ENCODE assay signal across 11 mouse cellular contexts in the genomic region with DNA sequence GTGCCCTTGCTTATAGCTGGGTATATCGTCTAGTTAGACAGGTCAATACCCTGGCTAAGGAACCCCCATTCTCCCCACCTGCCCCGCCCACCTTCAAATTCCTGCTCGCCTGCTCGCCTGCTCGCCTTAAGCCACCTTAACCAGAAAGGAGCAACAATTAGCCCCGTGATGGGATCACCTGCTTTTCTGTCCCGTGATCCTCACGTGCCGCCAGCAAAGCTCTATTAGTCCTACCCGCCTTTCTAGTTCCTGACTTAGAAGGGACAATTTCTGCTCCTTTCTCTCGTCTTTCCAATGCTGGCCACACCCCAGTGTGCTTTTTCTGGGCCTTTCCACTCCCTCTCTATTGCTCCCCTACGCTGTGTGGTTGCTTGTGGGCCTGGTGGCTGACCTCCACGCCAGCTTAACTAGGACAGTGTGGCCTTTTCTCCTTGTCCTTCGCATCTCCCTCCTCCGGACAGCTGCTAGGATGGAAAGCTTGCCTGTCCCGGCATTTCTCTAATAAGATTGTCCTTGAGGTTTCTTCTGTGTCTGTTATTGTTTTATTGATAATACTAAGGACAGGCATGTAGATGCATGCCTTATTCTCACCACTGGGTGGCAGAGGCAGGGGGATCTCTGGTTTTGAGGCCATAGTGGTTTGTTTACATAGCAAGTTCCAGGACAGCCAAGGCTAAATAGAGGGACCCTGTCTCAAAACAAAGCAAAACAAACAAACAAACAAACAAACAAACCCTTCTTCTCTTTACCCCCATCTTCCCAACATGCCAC. TPM values are rescaled to one million over a fixed set of nuclear protein-coding genes. Genes with fewer than 3 reads are reported as not detected.
DNase-seq lines count a peak whose midpoint lies in the region; ATAC-seq and TF ChIP-seq lines count a peak whose summit lies in the region.
"Had no signal": no experiment of that assay in that cellular context is flagged by ENCODE, and none has a peak within 500 bp of the region (broad histone marks: within the 10 kb centered on the region; RNA-seq: fewer than 3 reads in every experiment).

No protein-coding gene starts in this region.

- TF ChIP-seq CTCF in hindbrain, postnatal 0 days (IDR thresholded peaks at IDR 0.05; ENCODE audit: low read depth): peak; percentile 46
- TF ChIP-seq CTCF in intestine, postnatal 0 days (IDR thresholded peaks at IDR 0.05; ENCODE audit: low read depth): peak; percentile 61

- no peak overlapping the region for H3K27ac ChIP-seq in hindbrain, postnatal 0 days
- H3K27ac ChIP-seq in hindbrain, embryonic 14.5 days: no peak overlapping the region
- H3K27ac ChIP-seq in intestine, postnatal 0 days (ENCODE audit: low read depth, low read length): 0 out of 2 replicates have a peak overlapping the region, but pooled peaks have one; percentile 21
- H3K27ac ChIP-seq: embryonic facial prominence, embryonic 10.5 days; limb, embryonic 15.5 days had no signal

- no peaks in the 10 kb centered on the region for H3K9me3 ChIP-seq in hindbrain, postnatal 0 days (ENCODE audit: low read length)
- H3K9me3 ChIP-seq in hindbrain, embryonic 14.5 days (ENCODE audit: control insufficient read depth, low read length): no peaks in the 10 kb centered on the region
- H3K9me3 ChIP-seq in intestine, postnatal 0 days (ENCODE audit: control insufficient read depth): no peaks in the 10 kb centered on the region
- H3K9me3 ChIP-seq: embryonic facial prominence, embryonic 10.5 days; limb, embryonic 15.5 days had no signal

- no peak for ATAC-seq in hindbrain, postnatal 0 days
- no peak for ATAC-seq in hindbrain, embryonic 14.5 days (ENCODE audit: low FRiP score)
- ATAC-seq in intestine, postnatal 0 days: peak; percentile 36

- WGBS in hindbrain, postnatal 0 days: 88% methylated on average over 16 of the region's 16 CpGs
- WGBS in hindbrain, embryonic 14.5 days: 95% methylated on average over 16 of the region's 16 CpGs
- 79% methylated on average over 16 of the region's 16 CpGs for WGBS in intestine, postnatal 0 days

- DNase-seq in hindbrain, postnatal 0 days (ENCODE audit: low spot score): no peak
- no peak for DNase-seq in hindbrain, embryonic 14.5 days (ENCODE audit: low spot score)
- DNase-seq in A20 (ENCODE audit: low read depth, low spot score): peak; percentile 47
- DNase-seq in NIH3T3 (ENCODE audit: low read depth): peak; percentile 21
- DNase-seq in neural tube, embryonic 10.5 days (ENCODE audit: extremely low spot score, low spot score): no peak
- no peak for DNase-seq in right cerebral cortex, postnatal 36 days (ENCODE audit: low spot score in 2 of 2)
- DNase-seq in heart, adult 8-10 months (ENCODE audit: low spot score): no peak

- no peak overlapping the region for H3K9ac ChIP-seq in hindbrain, postnatal 0 days (replicated peaks; ENCODE audit: low read length)
- no peak overlapping the region for H3K9ac ChIP-seq in hindbrain, embryonic 14.5 days
- H3K9ac ChIP-seq in intestine, postnatal 0 days (ENCODE audit: low read depth, low read length): no peak overlapping the region
- H3K9ac ChIP-seq: limb, embryonic 15.5 days had no signal

- H3K27me3 ChIP-seq in hindbrain, postnatal 0 days (ENCODE audit: insufficient read depth, low read length): no peaks in the 10 kb centered on the region
- H3K27me3 ChIP-seq in hindbrain, embryonic 14.5 days (ENCODE audit: control insufficient read depth, insufficient read depth, low read length): no peaks in the 10 kb centered on the region
- no peaks in the 10 kb centered on the region for H3K27me3 ChIP-seq in intestine, postnatal 0 days (replicated peaks; ENCODE audit: control insufficient read depth, insufficient read depth, low read length)
- H3K27me3 ChIP-seq: limb, embryonic 15.5 days had no signal

- no peak overlapping the region for H3K4me2 ChIP-seq in hindbrain, postnatal 0 days (ENCODE audit: low read depth, low read length)
- H3K4me2 ChIP-seq in hindbrain, embryonic 14.5 days (replicated peaks): no peak overlapping the region
- H3K4me2 ChIP-seq in intestine, postnatal 0 days (replicated peaks; ENCODE audit: low read depth): no peak overlapping the region
- H3K4me2 ChIP-seq: limb, embryonic 15.5 days had no signal

- no peaks in the 10 kb centered on the region for H3K4me1 ChIP-seq in hindbrain, postnatal 0 days (ENCODE audit: insufficient read depth, low read length)
- H3K4me1 ChIP-seq in hindbrain, embryonic 14.5 days (replicated peaks; ENCODE audit: control insufficient read depth, insufficient read depth, low read length): no peaks in the 10 kb centered on the region
- no peaks in the 10 kb centered on the region; the same call in 1 of the 2 replicates for H3K4me1 ChIP-seq in intestine, postnatal 0 days (replicated peaks; ENCODE audit: control insufficient read depth, insufficient read depth, low read length)
- H3K4me1 ChIP-seq: embryonic facial prominence, embryonic 10.5 days had no signal

- no peaks in the 10 kb centered on the region for H3K36me3 ChIP-seq in hindbrain, postnatal 0 days (ENCODE audit: insufficient read depth, low read length)
- H3K36me3 ChIP-seq in hindbrain, embryonic 14.5 days (replicated peaks; ENCODE audit: control insufficient read depth, insufficient read depth): no peaks in the 10 kb centered on the region
- no peaks in the 10 kb centered on the region for H3K36me3 ChIP-seq in intestine, postnatal 0 days (ENCODE audit: control insufficient read depth, insufficient read depth)
- H3K36me3 ChIP-seq: embryonic facial prominence, embryonic 10.5 days; limb, embryonic 15.5 days had no signal

- H3K4me3 ChIP-seq in hindbrain, postnatal 0 days (ENCODE audit: low read length): no peak overlapping the region
- no peak overlapping the region for H3K4me3 ChIP-seq in hindbrain, embryonic 14.5 days (replicated peaks; ENCODE audit: low read length)
- H3K4me3 ChIP-seq in intestine, postnatal 0 days (ENCODE audit: low read depth, low read length): no peak overlapping the region
- H3K4me3 ChIP-seq: embryonic facial prominence, embryonic 10.5 days; limb, embryonic 15.5 days had no signal

RNA-seq across cellular contexts. Expression of a gene that starts 17.4 kb away (rescaled TPM):
- total RNA-seq in hindbrain, postnatal 0 days (2014; rRNA removed): not detected in 2 replicates
- not detected in 2 replicates for polyA plus RNA-seq in hindbrain, postnatal 0 days (2015; fragmentation: Nextera tagmentation; extraction: Ambion mirVana)
- not detected in 2 replicates for polyA plus RNA-seq in hindbrain, embryonic 14.5 days (2014; fragmentation: Nextera tagmentation; extraction: Ambion mirVana)
- polyA plus RNA-seq in intestine, postnatal 0 days (2015; fragmentation: Nextera tagmentation; extraction: Ambion mirVana): not detected in 2 replicates
- not detected for total RNA-seq in heart, adult 8-10 months (2022)
- polyA plus RNA-seq: embryonic facial prominence, embryonic 10.5 days; limb, embryonic 15.5 days; neural tube, embryonic 11.5 days had no signal

RNA-seq across cellular contexts. Expression of a gene that starts 42.5 kb away (rescaled TPM):
- total RNA-seq in hindbrain, postnatal 0 days (2014; rRNA removed): 37.3 and 39.0 TPM in 2 replicates
- 73.0 and 73.1 TPM in 2 replicates for polyA plus RNA-seq in hindbrain, postnatal 0 days (2015; fragmentation: Nextera tagmentation; extraction: Ambion mirVana)
- 99.1 and 99.5 TPM in 2 replicates for polyA plus RNA-seq in hindbrain, embryonic 14.5 days (2014; fragmentation: Nextera tagmentation; extraction: Ambion mirVana)
- 33.2 and 36.3 TPM in 2 replicates for polyA plus RNA-seq in intestine, postnatal 0 days (2015; fragmentation: Nextera tagmentation; extraction: Ambion mirVana)
- total RNA-seq in heart, adult 8-10 months (2022): 10 to 100 TPM; 49.2 to 57.7 (median 53.1) TPM

Comparison
In these comparisons a context has a peak if more than half of its experiments do, and no peak if none do; other contexts are left out.
1. DNase-seq: peak in A20 (single experiment) and NIH3T3 (single experiment); none in hindbrain, postnatal 0 days (single experiment), hindbrain, embryonic 14.5 days (single experiment), neural tube, embryonic 10.5 days (single experiment), right cerebral cortex, postnatal 36 days (0 of 2) and heart, adult 8-10 months (single experiment).